Mouse (Mus musculus) heart, adult 2 months (tissue): ENCODE data around the gene Nudcd3. TPM values are rescaled to one million over a fixed set of nuclear protein-coding genes. Genes with fewer than 3 reads are reported as not detected.

ENCODE experiments used
- DNase-seq, 2 experiments: peaks; one replicate each; pipeline ENCODE4 v3.0.0; 2021
- H3K27ac ChIP-seq: fragments of 200-600 bp; 2 replicates; pipeline ENCODE4 v1.8.1; 2022
- H3K27me3 ChIP-seq: fragments of 200-500 bp; 2 replicates; pipeline ENCODE4 v1.6.1; 2012; ENCODE audit warnings: mild to moderate bottlenecking, low read length, inconsistent platforms, mixed read lengths; ENCODE audit not compliant: control insufficient read depth, insufficient read depth
- H3K36me3 ChIP-seq: fragments of 200-500 bp; 2 replicates; pipeline ENCODE4 v1.6.1; 2012; ENCODE audit warnings: low read length, inconsistent platforms; ENCODE audit not compliant: control insufficient read depth, insufficient read depth
- H3K4me1 ChIP-seq: fragments of 200-500 bp; 2 replicates; pipeline ENCODE4 v1.6.1; 2011; ENCODE audit warnings: low read length; ENCODE audit not compliant: control insufficient read depth, insufficient read depth
- H3K4me3 ChIP-seq: fragments of 200-600 bp; 2 replicates; pipeline ENCODE4 v1.8.1; 2022
- H3K79me2 ChIP-seq: fragments of 200-500 bp; replicated peaks from 2 replicates; pipeline ENCODE4 v1.6.1; 2012; ENCODE audit warnings: mild to moderate bottlenecking, inconsistent platforms, low read length, moderate library complexity, mixed read lengths; ENCODE audit not compliant: control insufficient read depth, insufficient read depth
- H3K9ac ChIP-seq: fragments of 200-500 bp; 2 replicates; pipeline ENCODE4 v1.6.1; 2012; ENCODE audit warnings: low read depth, mild to moderate bottlenecking, control low read depth, inconsistent platforms, low read length, mixed read lengths
- CTCF ChIP-seq: fragments of 200-600 bp; IDR thresholded peaks from 2 replicates; pipeline ENCODE4 v1.8.1; 2022; ENCODE audit warnings: antibody characterized with exemption, mild to moderate bottlenecking, moderate library complexity
- EP300 ChIP-seq: fragments of 200-500 bp; IDR thresholded peaks from 2 replicates; pipeline ENCODE4 v1.6.1; 2011; ENCODE audit warnings: low read depth, low read length, control low read depth; ENCODE audit not compliant: insufficient read depth
- POLR2A ChIP-seq: fragments of 200-500 bp; IDR thresholded peaks from 2 replicates; pipeline ENCODE4 v1.6.1; 2011; ENCODE audit warnings: mild to moderate bottlenecking, low read depth, low read length, control low read depth; ENCODE audit not compliant: insufficient read depth
- WGBS: fragments of 180-500 bp; shearing (Covaris S2); methylation state at CpG from one replicate; pipeline ENCODE4 v1.1.7; 2018; 5-methylcytosine and 5-hydroxymethylcytosine counted together
- intact Hi-C: fragments of 180-260 bp; cut with DNase I; formaldehyde crosslinking; loops from one replicate; pipeline ENCODE4 v1.15.1; 2025
- polyA plus RNA-seq: library from polyadenylated mRNA; depleted of rRNA; stranded (reverse); fragments of >200 nt; gene quantifications from 2 replicates; pipeline ENCODE4 v1.2.3, GENCODE M21; 2012
- total RNA-seq, 2 experiments: library from RNA; stranded (reverse); gene quantifications; 2 replicates each; pipeline ENCODE4 v1.2.3; 2021

The Nudcd3 gene
- total and polyA plus RNA-seq, 3 experiments: 50.4 to 65.4 (median 59.3) TPM

- peaks cover 10% of the 10 kb centered on the region for H3K79me2 ChIP-seq
- no peaks in the 10 kb centered on the region for H3K27me3 ChIP-seq
- H3K4me1 ChIP-seq: peaks cover 22% of the 10 kb centered on the region
- H3K9ac ChIP-seq: no peak overlapping the region
- intact Hi-C loops: no loop called here
- H3K4me3 ChIP-seq: no peak overlapping the region
- TF ChIP-seq CTCF (no peak), EP300 (no peak), POLR2A (no peak)
- no peak for DNase-seq
- 45% methylated on average over 2 of the region's 2 CpGs for WGBS
- no peak overlapping the region for H3K27ac ChIP-seq
- peaks cover 8% of the 10 kb centered on the region for H3K36me3 ChIP-seq
Observed at GRCm38 (mm10) chr11:6183246-6183645, 17.0 kb downstream of the Nudcd3 start.

- TF ChIP-seq EP300: no peak
- TF ChIP-seq CTCF: 0 out of 2 replicates have a peak, but pooled peaks have one; percentile 3
- TF ChIP-seq POLR2A: no peak
- no peak overlapping the region for H3K4me3 ChIP-seq
- H3K27me3 ChIP-seq: no peaks in the 10 kb centered on the region
- 71% methylated on average over 6 of the region's 6 CpGs for WGBS
- peaks cover 7% of the 10 kb centered on the region for H3K79me2 ChIP-seq
- intact Hi-C loops: no loop called here
- H3K9ac ChIP-seq: no peak overlapping the region
- peaks cover 24% of the 10 kb centered on the region for H3K4me1 ChIP-seq
- no peak for DNase-seq
- H3K36me3 ChIP-seq: peaks cover 7% of the 10 kb centered on the region
- H3K27ac ChIP-seq: no peak overlapping the region
Observed at GRCm38 (mm10) chr11:6180811-6181399, 19.3 kb downstream of the Nudcd3 start.

GRCm38 (mm10) chr11:6179194-6179593 lies 21.0 kb downstream of the Nudcd3 start:
- TF ChIP-seq EP300 (no peak), POLR2A (no peak), CTCF (no peak)
- no peak overlapping the region for H3K9ac ChIP-seq
- peak overlapping the region; percentile 36 for H3K27ac ChIP-seq

GRCm38 (mm10) chr11:6178673-6179166 lies 21.5 kb downstream of the Nudcd3 start:
- H3K27ac ChIP-seq: peak overlapping the region; percentile 36; the same call in 1 of the 2 replicates
- peaks cover 28% of the 10 kb centered on the region for H3K4me1 ChIP-seq
- intact Hi-C loops: no loop called here
- peaks cover 10% of the 10 kb centered on the region for H3K36me3 ChIP-seq
- H3K79me2 ChIP-seq: peaks cover 5% of the 10 kb centered on the region
- H3K4me3 ChIP-seq: no peak overlapping the region
- no peaks in the 10 kb centered on the region for H3K27me3 ChIP-seq
- DNase-seq: peak in 1 of 2 experiments; percentile 24
- 20% methylated on average over 2 of the region's 2 CpGs for WGBS
- H3K9ac ChIP-seq: no peak overlapping the region
- no peak for TF ChIP-seq EP300
- no peak for TF ChIP-seq CTCF
- TF ChIP-seq POLR2A: no peak

More at GRCm38 (mm10) chr11:6179194-6179593, 21.0 kb downstream of the Nudcd3 start:
- Histone ChIP-seq H3K27me3 (no peaks in the 10 kb centered on the region), H3K4me1 (peaks cover 29% of the 10 kb centered on the region), H3K79me2 (peaks cover 5% of the 10 kb centered on the region), H3K36me3 (peaks cover 11% of the 10 kb centered on the region), H3K4me3 (no peak overlapping the region)
- intact Hi-C loops: no loop called here
- WGBS: 32% methylated on average over 8 of the region's 8 CpGs
- DNase-seq: peak in 1 of 2 experiments; percentile 12

- Histone ChIP-seq H3K27me3 (no peaks in the 10 kb centered on the region), H3K4me1 (peaks cover 26% of the 10 kb centered on the region), H3K36me3 (peaks cover 10% of the 10 kb centered on the region), H3K27ac (no peak overlapping the region; the same call in 1 of the 2 replicates), H3K4me3 (no peak overlapping the region), H3K9ac (no peak overlapping the region), H3K79me2 (peaks cover 3% of the 10 kb centered on the region)
- 81% methylated on average over 8 of the region's 8 CpGs for WGBS
- intact Hi-C loops: no loop called here
- DNase-seq: no peak
- no peak for TF ChIP-seq CTCF
- TF ChIP-seq POLR2A: no peak
- TF ChIP-seq EP300: no peak
Observed at GRCm38 (mm10) chr11:6177781-6178420, 22.3 kb downstream of the Nudcd3 start.

- H3K79me2 ChIP-seq: peaks cover 2% of the 10 kb centered on the region
- no peak for DNase-seq
- no peaks in the 10 kb centered on the region for H3K27me3 ChIP-seq
- H3K27ac ChIP-seq: no peak overlapping the region
- 36% methylated on average over 1 of the region's 1 CpGs for WGBS
- no peak overlapping the region for H3K4me3 ChIP-seq
- intact Hi-C loops: no loop called here
- peaks cover 10% of the 10 kb centered on the region for H3K36me3 ChIP-seq
- no peak overlapping the region for H3K9ac ChIP-seq
- H3K4me1 ChIP-seq: peaks cover 24% of the 10 kb centered on the region
- TF ChIP-seq POLR2A (no peak), CTCF (no peak), EP300 (no peak)
Observed at GRCm38 (mm10) chr11:6175506-6175905, 24.7 kb downstream of the Nudcd3 start.
